Mouse (Mus musculus) embryonic fibroblast, embryonic 13.5 days (primary cell): ENCODE data around the gene Slc9a4. TPM values are rescaled to one million over a fixed set of nuclear protein-coding genes. Genes with fewer than 3 reads are reported as not detected.

ENCODE experiments used
- H3K27ac ChIP-seq: 2 replicates; pipeline ENCODE4 v1.5.1; 2012; ENCODE audit warnings: low read length, control low read depth, inconsistent platforms; ENCODE audit not compliant: insufficient read depth
- H3K4me1 ChIP-seq: 2 replicates; pipeline ENCODE4 v1.6.1; 2011; ENCODE audit warnings: low read length; ENCODE audit not compliant: control insufficient read depth, insufficient read depth
- H3K4me3 ChIP-seq: 2 replicates; pipeline ENCODE4 v1.5.1; 2011; ENCODE audit warnings: mild to moderate bottlenecking, control low read depth, low read length; ENCODE audit not compliant: insufficient read depth
- CTCF ChIP-seq: IDR thresholded peaks from 2 replicates; pipeline ENCODE4 v1.5.1; 2011; ENCODE audit warnings: mild to moderate bottlenecking, control low read depth, low read length, moderate library complexity, borderline replicate concordance; ENCODE audit not compliant: insufficient read depth
- POLR2A ChIP-seq: IDR thresholded peaks from 2 replicates; pipeline ENCODE4 v1.6.1; 2011; ENCODE audit warnings: low read depth, mild to moderate bottlenecking, control low read depth, low read length, moderate library complexity
- polyA plus RNA-seq: library from polyadenylated mRNA; stranded (reverse); fragments of >200 nt; gene quantifications from 2 replicates; pipeline ENCODE4 v1.2.4, GENCODE M21; 2011; ENCODE audit warnings: low read depth; ENCODE audit not compliant: missing spikeins, insufficient read length

Gene Slc9a4
- polyA plus RNA-seq, 1 experiment = not detected

DNA sequence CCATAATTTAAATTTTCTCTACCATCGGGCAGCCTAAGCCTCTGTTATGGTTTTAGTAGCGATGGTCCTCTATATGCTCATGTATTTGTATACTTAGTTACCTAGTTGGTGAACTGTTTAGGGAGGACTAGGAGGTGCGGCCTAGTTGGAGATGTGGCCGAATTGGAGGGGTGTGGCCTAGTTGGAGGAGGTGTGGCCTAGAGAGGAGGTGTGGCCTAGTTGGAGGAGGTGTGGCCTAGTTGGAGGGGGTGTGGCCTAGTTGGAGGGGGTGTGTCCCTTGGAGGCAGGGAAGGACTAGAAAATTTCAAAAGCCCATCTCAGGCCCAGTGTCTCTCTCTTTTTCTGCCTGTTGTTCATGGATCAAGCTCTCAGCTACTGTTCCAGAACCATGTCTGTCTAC is 91.6 kb downstream of the Slc9a4 start:
- H3K4me3 ChIP-seq = no peak overlapping the region
- TF ChIP-seq POLR2A (no peak), CTCF (no peak)
- H3K27ac ChIP-seq = no peak overlapping the region
- H3K4me1 ChIP-seq = no peaks in the 10 kb centered on the region

DNA sequence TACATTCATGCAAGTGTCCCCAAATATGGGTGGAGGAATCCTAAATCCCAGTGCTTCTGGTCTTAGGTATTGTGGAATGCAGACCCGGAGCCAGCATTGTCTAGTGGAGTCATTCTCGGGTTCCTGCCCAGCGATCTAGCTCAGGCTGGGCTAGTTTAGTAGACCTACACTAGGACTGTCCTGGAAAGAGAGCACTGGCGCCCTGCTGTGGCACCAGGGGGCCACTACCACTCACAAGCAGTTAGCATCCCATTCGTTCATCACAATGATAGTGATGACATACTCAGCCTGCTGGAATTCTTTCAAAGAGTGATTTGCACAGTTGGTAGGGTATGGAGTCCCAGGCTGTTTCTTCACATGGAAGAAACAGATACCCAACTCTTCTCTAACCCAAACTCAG is 97.4 kb downstream of the Slc9a4 start:
- TF ChIP-seq POLR2A = no peak
- no peaks in the 10 kb centered on the region for H3K4me1 ChIP-seq
- H3K4me3 ChIP-seq = no peak overlapping the region
- no peak overlapping the region for H3K27ac ChIP-seq

Other genes with a start within 250 kb of the Slc9a4 start
- 413 and 663 TPM in 2 replicates for gene Il1rl1, start 150.5 kb upstream of the Slc9a4 start, polyA plus RNA-seq
- gene Il18r1, start 114.5 kb upstream of the Slc9a4 start, polyA plus RNA-seq = not detected in 2 replicates
- 4.6 and 10.1 TPM in 2 replicates for gene Il18rap, start 64.7 kb upstream of the Slc9a4 start, polyA plus RNA-seq
- 0.11 TPM in 1 of 2 replicates, not detected in the other for gene Slc9a2, start 100.5 kb downstream of the Slc9a4 start, polyA plus RNA-seq
- 2.9 and 3.6 TPM in 2 replicates for gene Mfsd9, start 210.6 kb downstream of the Slc9a4 start, polyA plus RNA-seq
- not detected in 2 replicates for gene Tmem182, start 225.5 kb downstream of the Slc9a4 start, polyA plus RNA-seq